Mouse (Mus musculus) stomach, embryonic 14.5 days (tissue): ENCODE results near the gene Hist1h2bp. TPM values are rescaled to one million over a fixed set of nuclear protein-coding genes. Genes with fewer than 3 reads are reported as not detected.
"Not testable (repeated sequence)": the region's sequence is repeated elsewhere in the genome, so short reads cannot be mapped to it uniquely, and the experiment has no call there.

Experiments
- ATAC-seq: fragments of 200-750 bp; cut with Nextera tagmentation; 2 replicates; pipeline ENCODE4 v1.8.0; 2017; ENCODE audit warnings: low read depth, moderate TSS enrichment; ENCODE audit not compliant: insufficient number of reproducible peaks, insufficient read depth, low FRiP score
- H3K27ac ChIP-seq: fragments of 300-500 bp; sonication (generic); 2 replicates; pipeline ENCODE4 v1.5.1; 2014; ENCODE audit warnings: mild to moderate bottlenecking, low read length, moderate library complexity, mixed read lengths
- H3K27me3 ChIP-seq: fragments of 300-500 bp; sonication (generic); 2 replicates; pipeline ENCODE4 v1.6.1; 2014; ENCODE audit warnings: low read length, control low read depth, mixed read lengths; ENCODE audit not compliant: control insufficient read depth, insufficient read depth
- H3K36me3 ChIP-seq: fragments of 300-500 bp; sonication (generic); 2 replicates; pipeline ENCODE4 v1.6.1; 2014; ENCODE audit warnings: mild to moderate bottlenecking, control low read depth, low read length, moderate library complexity, mixed read lengths; ENCODE audit not compliant: control insufficient read depth, insufficient read depth
- H3K4me1 ChIP-seq: fragments of 300-500 bp; sonication (generic); 2 replicates; pipeline ENCODE4 v1.6.1; 2014; ENCODE audit warnings: low read length, control low read depth, mixed read lengths; ENCODE audit not compliant: control insufficient read depth, insufficient read depth
- H3K4me2 ChIP-seq: fragments of 300-500 bp; sonication (generic); replicated peaks from 2 replicates; pipeline ENCODE4 v1.6.1; 2014; ENCODE audit warnings: low read depth, low read length, control low read depth
- H3K4me3 ChIP-seq: fragments of 300-500 bp; sonication (generic); 2 replicates; pipeline ENCODE4 v1.5.1; 2014; ENCODE audit warnings: low read depth, low read length, control low read depth
- H3K9ac ChIP-seq: fragments of 300-500 bp; sonication (generic); replicated peaks from 2 replicates; pipeline ENCODE4 v1.6.1; 2014; ENCODE audit warnings: low read depth, mild to moderate bottlenecking, control low read depth, low read length, moderate library complexity, mixed read lengths
- H3K9me3 ChIP-seq: fragments of 300-500 bp; sonication (generic); 2 replicates; pipeline ENCODE4 v1.6.1; 2016; ENCODE audit warnings: low read depth, low read length, control low read depth; ENCODE audit not compliant: control insufficient read depth
- WGBS: fragments of 180-500 bp; shearing (Covaris S2); extraction: QIAGEN DNeasy Blood & Tissue Kit; methylation state at CpG from one replicate; pipeline ENCODE4 v1.1.7; 2014; 5-methylcytosine and 5-hydroxymethylcytosine counted together
- polyA plus RNA-seq: library from polyadenylated mRNA; unstranded; fragments of >200 nt; fragmentation: Nextera tagmentation; extraction: Ambion mirVana; gene quantifications from 2 replicates; pipeline ENCODE4 v1.2.1, GENCODE M21; 2014

Hist1h2bp gene
- polyA plus RNA-seq, 1 experiment from 2014 or later = 1.4 TPM

- Histone ChIP-seq H3K9ac (no peak overlapping the region), H3K9me3 (no peaks in the 10 kb centered on the region), H3K4me1 (peaks cover 17% of the 10 kb centered on the region; the same call in 1 of the 2 replicates), H3K4me2 (no peak overlapping the region), H3K27me3 (no peaks in the 10 kb centered on the region), H3K36me3 (no peaks in the 10 kb centered on the region), H3K27ac (no peak overlapping the region), H3K4me3 (no peak overlapping the region)
- 42% methylated on average over 6 of the region's 6 CpGs for WGBS
- ATAC-seq = no peak
Measured at GRCm38 (mm10) chr13:21789925-21790324, 2.7 kb downstream of the Hist1h2bp start.

GRCm38 (mm10) chr13:21790601-21791283 is 3.5 kb downstream of the Hist1h2bp start:
- no peaks in the 10 kb centered on the region for H3K27me3 ChIP-seq
- H3K27ac ChIP-seq = peak overlapping the region; percentile 39; the same call in 1 of the 2 replicates
- no peak for ATAC-seq
- H3K4me2 ChIP-seq = peak overlapping the region; percentile 51
- peak overlapping the region; percentile 20; the same call in 1 of the 2 replicates for H3K4me3 ChIP-seq
- WGBS = 10% methylated on average over 18 of the region's 18 CpGs
- H3K36me3 ChIP-seq = no peaks in the 10 kb centered on the region
- peaks cover 14% of the 10 kb centered on the region; the same call in 1 of the 2 replicates for H3K4me1 ChIP-seq
- H3K9me3 ChIP-seq = no peaks in the 10 kb centered on the region
- H3K9ac ChIP-seq = peak overlapping the region; percentile 32; the same call in 1 of the 2 replicates

- Histone ChIP-seq H3K4me1 (0 out of 2 replicates have a peak, but pooled peaks cover 1% of the 10 kb centered on the region), H3K9ac (no peak overlapping the region), H3K4me3 (no peak overlapping the region), H3K9me3 (no peaks in the 10 kb centered on the region), H3K27ac (no peak overlapping the region), H3K27me3 (no peaks in the 10 kb centered on the region), H3K36me3 (no peaks in the 10 kb centered on the region), H3K4me2 (no peak overlapping the region)
- WGBS = 90% methylated on average over 7 of the region's 7 CpGs
- ATAC-seq = no peak
Measured at GRCm38 (mm10) chr13:21795584-21795983, 8.3 kb downstream of the Hist1h2bp start.

- H3K4me2 ChIP-seq, H3K27me3 ChIP-seq, ATAC-seq, H3K27ac ChIP-seq, H3K9ac ChIP-seq, H3K36me3 ChIP-seq, H3K4me1 ChIP-seq, H3K9me3 ChIP-seq, H3K4me3 ChIP-seq: not testable (repeated sequence)
Measured at GRCm38 (mm10) chr13:21797163-21797562, 9.9 kb downstream of the Hist1h2bp start.

- no CpG with 5 or more reads among the region's 4 CpGs for WGBS
Measured at GRCm38 (mm10) chr13:21803058-21803457, 15.8 kb downstream of the Hist1h2bp start.

GRCm38 (mm10) chr13:21810073-21810472 is 22.8 kb downstream of the Hist1h2bp start, which contains the start of the genes Hist1h2bq and Hist1h2ao:
Gene Hist1h2bq (minus strand): TSS chr13:21810197.
Gene Hist1h2ao (plus strand): TSS chr13:21810465.
- H3K36me3 ChIP-seq, H3K4me2 ChIP-seq, H3K27me3 ChIP-seq, H3K9me3 ChIP-seq, H3K27ac ChIP-seq, H3K9ac ChIP-seq, H3K4me3 ChIP-seq, H3K4me1 ChIP-seq: not testable (repeated sequence)
- ATAC-seq = peak; percentile 97
- WGBS = no CpG with 5 or more reads among the region's 23 CpGs

More at GRCm38 (mm10) chr13:21803058-21803457, 15.8 kb downstream of the Hist1h2bp start:
- H3K4me2 ChIP-seq, H3K36me3 ChIP-seq, H3K27me3 ChIP-seq, H3K9me3 ChIP-seq, H3K27ac ChIP-seq, H3K4me1 ChIP-seq, H3K9ac ChIP-seq, H3K4me3 ChIP-seq: not testable (repeated sequence)
- ATAC-seq = peak; percentile 76; the same call in 1 of the 2 replicates

GRCm38 (mm10) chr13:21811074-21811473 is 23.8 kb downstream of the Hist1h2bp start:
- WGBS = no CpG with 5 or more reads among the region's 8 CpGs
- H3K36me3 ChIP-seq, H3K9ac ChIP-seq, H3K4me2 ChIP-seq, H3K4me1 ChIP-seq, H3K27me3 ChIP-seq, H3K27ac ChIP-seq, H3K4me3 ChIP-seq, ATAC-seq, H3K9me3 ChIP-seq: not testable (repeated sequence)

- not testable (repeated sequence) for H3K9me3 ChIP-seq, H3K36me3 ChIP-seq, H3K4me1 ChIP-seq, H3K4me3 ChIP-seq, H3K9ac ChIP-seq, H3K27me3 ChIP-seq, H3K4me2 ChIP-seq
- H3K27ac ChIP-seq = 0 out of 2 replicates have a peak within 1 kb of the TSS, but pooled peaks have one; percentile 52
- ATAC-seq = peak; percentile 60
- no CpG with 5 or more reads among the region's 24 CpGs for WGBS
Measured at GRCm38 (mm10) chr13:21811539-21811938, 24.3 kb downstream of the Hist1h2bp start, which contains the start of gene Hist1h4m. Gene Hist1h4m (plus strand): TSS chr13:21811746.
